Mouse (Mus musculus): ENCODE results near the gene Trub1. TPM values are rescaled to one million over a fixed set of nuclear protein-coding genes. Genes with fewer than 3 reads are reported as not detected.

Trub1 gene
- polyA plus RNA-seq, 1 experiment = 2.2 TPM

- TF ChIP-seq GATA1 (IDR thresholded peaks at IDR 0.05; ENCODE audit: borderline replicate concordance, low read length) (no peak), FLI1 (IDR thresholded peaks at IDR 0.05; ENCODE audit: low read length) (no peak)
- peaks cover 18% of the 10 kb centered on the region for H3K27me3 ChIP-seq (replicated peaks)
Measured at GRCm38 (mm10) chr19:57436586-57437021, 16.1 kb upstream of the Trub1 start.

DNA sequence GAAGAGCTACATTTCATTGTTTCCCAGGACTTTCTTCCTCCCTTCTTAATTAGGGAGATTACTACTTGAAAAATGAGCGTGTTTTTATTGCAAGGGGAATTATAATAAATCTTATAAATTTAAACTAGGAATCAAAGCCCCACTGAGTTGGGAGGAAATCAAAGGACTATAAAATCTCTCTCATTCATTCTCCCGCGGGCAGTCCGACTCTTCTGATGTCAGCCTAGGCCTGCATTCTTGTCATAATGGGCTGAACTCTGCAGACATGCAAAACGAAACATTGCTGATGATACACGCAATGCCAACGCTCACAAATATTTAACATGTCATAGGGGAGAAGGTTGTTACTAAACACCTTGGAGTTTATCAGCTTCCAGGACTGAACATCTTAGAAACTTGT, 15.7 kb upstream of the Trub1 start:
- H3K27me3 ChIP-seq (replicated peaks) = peaks cover 17% of the 10 kb centered on the region
- TF ChIP-seq GATA1 (IDR thresholded peaks at IDR 0.05; ENCODE audit: borderline replicate concordance, low read length) (no peak), FLI1 (IDR thresholded peaks at IDR 0.05; ENCODE audit: low read length) (no peak)
- H3K4me1 ChIP-seq = peaks cover 7% of the 10 kb centered on the region; the same call in 1 of the 2 replicates
- H3K36me3 ChIP-seq (replicated peaks; ENCODE audit: low read length) = no peaks in the 10 kb centered on the region
- no peaks in the 10 kb centered on the region for H3K9me3 ChIP-seq
- H3K4me3 ChIP-seq (replicated peaks) = no peak overlapping the region

More at GRCm38 (mm10) chr19:57436586-57437021, 16.1 kb upstream of the Trub1 start:
- no peak overlapping the region for H3K4me3 ChIP-seq (replicated peaks)
- H3K4me1 ChIP-seq = peaks cover 7% of the 10 kb centered on the region; the same call in 1 of the 2 replicates
- H3K36me3 ChIP-seq (replicated peaks; ENCODE audit: low read length) = no peaks in the 10 kb centered on the region
- H3K9me3 ChIP-seq = no peaks in the 10 kb centered on the region

GRCm38 (mm10) chr19:57439296-57439695, 13.4 kb upstream of the Trub1 start:
- TF ChIP-seq FLI1 (IDR thresholded peaks at IDR 0.05; ENCODE audit: low read length) (no peak), GATA1 (IDR thresholded peaks at IDR 0.05; ENCODE audit: borderline replicate concordance, low read length) (no peak)
- Histone ChIP-seq H3K4me3 (replicated peaks) (no peak overlapping the region), H3K4me1 (peaks cover 7% of the 10 kb centered on the region; the same call in 1 of the 2 replicates), H3K27me3 (replicated peaks) (peaks cover 15% of the 10 kb centered on the region), H3K36me3 (replicated peaks; ENCODE audit: low read length) (no peaks in the 10 kb centered on the region), H3K9me3 (no peaks in the 10 kb centered on the region)

GRCm38 (mm10) chr19:57441501-57441900, 11.2 kb upstream of the Trub1 start:
- TF ChIP-seq GATA1 (IDR thresholded peaks at IDR 0.05; ENCODE audit: borderline replicate concordance, low read length) (no peak), FLI1 (IDR thresholded peaks at IDR 0.05; ENCODE audit: low read length) (no peak)

DNA sequence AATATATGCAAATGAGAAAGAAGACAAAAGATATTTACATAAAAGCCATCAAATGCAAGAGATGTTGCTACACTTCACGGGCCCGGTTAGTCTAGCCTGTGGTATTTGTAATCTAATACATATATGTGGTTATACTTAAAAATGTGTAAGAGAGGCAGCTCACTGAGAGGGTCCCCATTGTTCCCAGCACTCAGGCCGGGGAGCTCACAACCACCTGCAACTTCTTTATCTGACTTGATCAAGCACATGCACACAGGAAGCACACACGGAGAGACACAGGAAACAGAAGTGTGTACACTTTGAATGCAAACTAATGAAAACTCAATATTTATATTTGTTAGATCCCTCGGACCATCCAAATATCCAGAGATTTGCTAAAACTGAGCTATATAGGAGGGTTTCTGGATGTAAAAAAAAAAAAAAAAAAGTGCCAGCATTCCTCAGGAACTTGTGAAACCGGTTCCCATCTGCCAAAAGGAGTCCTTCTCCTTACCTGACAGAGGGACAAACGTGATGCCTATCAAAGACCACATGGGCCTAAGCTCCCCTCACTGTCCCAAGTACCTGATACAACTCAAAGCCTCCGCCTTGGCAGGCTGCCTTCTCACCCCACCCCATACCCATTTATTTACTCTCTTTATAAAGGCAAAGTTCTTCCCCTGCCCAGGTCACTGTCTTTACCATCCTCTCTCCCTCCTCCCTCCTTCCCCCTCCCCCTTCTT, 9.6 kb upstream of the Trub1 start:
- Histone ChIP-seq H3K36me3 (replicated peaks; ENCODE audit: low read length) (no peaks in the 10 kb centered on the region), H3K4me1 (peaks cover 7% of the 10 kb centered on the region; the same call in 1 of the 2 replicates), H3K4me3 (replicated peaks) (no peak overlapping the region), H3K27me3 (replicated peaks) (peaks cover 16% of the 10 kb centered on the region), H3K9me3 (peaks cover 4% of the 10 kb centered on the region; the same call in 1 of the 2 replicates)
- no peak for TF ChIP-seq GATA1 (IDR thresholded peaks at IDR 0.05; ENCODE audit: borderline replicate concordance, low read length)
- TF ChIP-seq FLI1 (IDR thresholded peaks at IDR 0.05; ENCODE audit: low read length) = no peak

More at GRCm38 (mm10) chr19:57441501-57441900, 11.2 kb upstream of the Trub1 start:
- Histone ChIP-seq H3K4me1 (peaks cover 7% of the 10 kb centered on the region; the same call in 1 of the 2 replicates), H3K27me3 (replicated peaks) (peaks cover 16% of the 10 kb centered on the region), H3K9me3 (no peaks in the 10 kb centered on the region), H3K36me3 (replicated peaks; ENCODE audit: low read length) (no peaks in the 10 kb centered on the region), H3K4me3 (replicated peaks) (peak overlapping the region; percentile 38)

- Histone ChIP-seq H3K36me3 (replicated peaks; ENCODE audit: low read length) (no peaks in the 10 kb centered on the region), H3K27me3 (replicated peaks) (peaks cover 16% of the 10 kb centered on the region), H3K9me3 (peaks cover 4% of the 10 kb centered on the region; the same call in 1 of the 2 replicates), H3K4me3 (replicated peaks) (no peak overlapping the region), H3K4me1 (no peaks in the 10 kb centered on the region)
- TF ChIP-seq GATA1 (IDR thresholded peaks at IDR 0.05; ENCODE audit: borderline replicate concordance, low read length) (no peak), FLI1 (IDR thresholded peaks at IDR 0.05; ENCODE audit: low read length) (no peak)
Measured at GRCm38 (mm10) chr19:57445049-57445448, 7.7 kb upstream of the Trub1 start.

GRCm38 (mm10) chr19:57450849-57451248, 1.9 kb upstream of the Trub1 start:
- no peaks in the 10 kb centered on the region for H3K36me3 ChIP-seq (replicated peaks; ENCODE audit: low read length)
- H3K4me3 ChIP-seq (replicated peaks) = no peak overlapping the region
- peaks cover 4% of the 10 kb centered on the region; the same call in 1 of the 2 replicates for H3K9me3 ChIP-seq
- no peak for TF ChIP-seq FLI1 (IDR thresholded peaks at IDR 0.05; ENCODE audit: low read length)
- TF ChIP-seq GATA1 (IDR thresholded peaks at IDR 0.05; ENCODE audit: borderline replicate concordance, low read length) = no peak
- no peaks in the 10 kb centered on the region for H3K27me3 ChIP-seq (replicated peaks)
- H3K4me1 ChIP-seq = peaks cover 17% of the 10 kb centered on the region

DNA sequence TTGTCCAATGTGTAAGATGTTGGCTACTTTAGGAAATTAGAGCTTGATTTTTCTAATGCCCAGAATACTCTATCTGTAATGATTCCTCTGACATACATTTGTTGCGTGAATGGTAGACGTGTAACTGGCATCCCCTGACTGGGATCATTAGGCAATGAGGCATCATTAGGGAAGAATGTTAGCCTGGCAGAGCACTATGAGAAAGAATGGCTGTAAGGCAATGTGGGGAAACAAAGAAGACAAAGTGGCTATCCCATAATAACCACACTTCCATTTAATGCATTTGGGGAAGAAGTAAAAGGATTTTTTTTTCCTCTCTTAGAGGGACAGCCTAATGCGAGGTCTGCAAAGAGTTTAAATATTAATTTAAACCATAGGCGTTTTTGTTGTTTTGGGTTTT, 950 bp upstream of the Trub1 start:
- Histone ChIP-seq H3K9me3 (peaks cover 4% of the 10 kb centered on the region; the same call in 1 of the 2 replicates), H3K4me1 (peaks cover 17% of the 10 kb centered on the region), H3K27me3 (replicated peaks) (no peaks in the 10 kb centered on the region), H3K36me3 (replicated peaks; ENCODE audit: low read length) (no peaks in the 10 kb centered on the region), H3K4me3 (replicated peaks) (no peak overlapping the region)
- no peak for TF ChIP-seq GATA1 (IDR thresholded peaks at IDR 0.05; ENCODE audit: borderline replicate concordance, low read length)
- TF ChIP-seq FLI1 (IDR thresholded peaks at IDR 0.05; ENCODE audit: low read length) = no peak

- H3K27me3 ChIP-seq (replicated peaks) = no peaks in the 10 kb centered on the region
- H3K36me3 ChIP-seq (replicated peaks; ENCODE audit: low read length) = peaks cover 4% of the 10 kb centered on the region
- H3K4me3 ChIP-seq (replicated peaks) = peak overlapping the region; percentile 97
- peaks cover 18% of the 10 kb centered on the region for H3K4me1 ChIP-seq
- H3K9me3 ChIP-seq = no peaks in the 10 kb centered on the region
- TF ChIP-seq FLI1 (IDR thresholded peaks at IDR 0.05; ENCODE audit: low read length) = no peak
- no peak for TF ChIP-seq GATA1 (IDR thresholded peaks at IDR 0.05; ENCODE audit: borderline replicate concordance, low read length)
Measured at GRCm38 (mm10) chr19:57453218-57453600, 497 bp downstream of the Trub1 start.

DNA sequence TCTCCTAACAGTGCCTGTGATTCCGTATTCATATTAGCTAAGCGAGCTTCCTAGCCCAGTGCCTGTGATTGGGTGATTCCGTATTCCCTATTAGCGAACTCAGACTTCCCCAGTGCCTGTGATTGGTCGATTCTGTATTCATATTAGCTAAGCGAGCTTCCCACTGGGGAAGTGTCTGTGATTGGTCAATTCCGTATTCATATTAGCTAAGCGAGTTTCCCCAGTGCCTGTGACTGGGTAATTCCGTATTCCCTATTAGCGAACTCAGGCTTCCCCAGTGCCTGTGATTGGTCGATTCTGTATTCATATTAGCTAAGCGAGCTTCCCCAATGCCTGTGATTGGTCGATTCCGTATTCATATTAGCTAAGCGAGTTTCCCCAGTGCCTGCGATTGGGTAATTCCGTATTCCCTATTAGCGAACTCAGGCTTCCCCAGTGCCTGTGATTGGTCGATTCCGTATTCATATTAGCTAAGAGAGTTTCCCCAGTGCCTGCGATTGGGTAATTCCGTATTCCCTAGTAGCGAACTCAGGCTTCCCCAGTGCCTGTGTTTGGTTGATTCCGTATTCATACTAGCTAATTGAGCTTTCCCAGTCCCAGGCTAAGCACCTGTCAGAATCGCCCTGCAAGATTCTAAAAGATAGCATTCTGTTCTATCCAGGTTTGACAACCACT, 2.7 kb downstream of the Trub1 start:
- TF ChIP-seq GATA1 (IDR thresholded peaks at IDR 0.05; ENCODE audit: borderline replicate concordance, low read length) = no peak
- no peak for TF ChIP-seq FLI1 (IDR thresholded peaks at IDR 0.05; ENCODE audit: low read length)
- peaks cover 16% of the 10 kb centered on the region for H3K36me3 ChIP-seq (replicated peaks; ENCODE audit: low read length)
- H3K4me1 ChIP-seq = peaks cover 31% of the 10 kb centered on the region
- no peaks in the 10 kb centered on the region for H3K27me3 ChIP-seq (replicated peaks)
- H3K4me3 ChIP-seq (replicated peaks) = no peak overlapping the region
- no peaks in the 10 kb centered on the region for H3K9me3 ChIP-seq

Data from megakaryocyte, embryonic 14.5 days (primary cell).